Mouse (Mus musculus) left cerebral cortex, adult 2 months (tissue): ENCODE measurements around the gene Lbx1. TPM values are rescaled to one million over a fixed set of nuclear protein-coding genes. Genes with fewer than 3 reads are reported as not detected.

ENCODE experiments used
- DNase-seq, 2 experiments: peaks; one replicate each; pipeline ENCODE4 v3.0.0; 2021 to 2022; ENCODE audit warnings: low spot score in 2 of 2, mixed read lengths in 1 of 2; ENCODE audit errors: extremely low spot score in 1 of 2
- H3K27ac ChIP-seq: fragments of 200-600 bp; 2 replicates; pipeline ENCODE4 v1.8.1; 2022
- H3K4me3 ChIP-seq: fragments of 200-600 bp; 2 replicates; pipeline ENCODE4 v1.8.1; 2022
- CTCF ChIP-seq: fragments of 200-600 bp; IDR thresholded peaks from 2 replicates; pipeline ENCODE4 v1.8.1; 2022; ENCODE audit warnings: antibody characterized with exemption, mild to moderate bottlenecking, moderate library complexity
- intact Hi-C: fragments of 180-260 bp; cut with DNase I; formaldehyde crosslinking; loops from one replicate; pipeline ENCODE4 v1.15.1; 2025
- total RNA-seq, 2 experiments: library from RNA; stranded (reverse); gene quantifications; 2 replicates each; pipeline ENCODE4 v1.2.3; 2021

Lbx1 gene
- total RNA-seq, 2 experiments from 2014 or later = not detected

- DNase-seq = no peak
- intact Hi-C loops = no loop called here
- Histone ChIP-seq H3K4me3 (no peak overlapping the region), H3K27ac (no peak overlapping the region)
- no peak for TF ChIP-seq CTCF
Observed at GRCm38 (mm10) chr19:45207662-45208437, 27.8 kb downstream of the Lbx1 start.

- no peak for TF ChIP-seq CTCF
- no peak for DNase-seq
- intact Hi-C loops = no loop called here
- no peak overlapping the region for H3K4me3 ChIP-seq
- no peak overlapping the region for H3K27ac ChIP-seq
Observed at GRCm38 (mm10) chr19:45207153-45207552, 28.5 kb downstream of the Lbx1 start.

GRCm38 (mm10) chr19:45205311-45206105, 30.1 kb downstream of the Lbx1 start:
- no peak for DNase-seq
- TF ChIP-seq CTCF = no peak
- H3K27ac ChIP-seq = no peak overlapping the region
- intact Hi-C loops = no loop called here
- no peak overlapping the region for H3K4me3 ChIP-seq

- intact Hi-C loops = no loop called here
- Histone ChIP-seq H3K4me3 (no peak overlapping the region), H3K27ac (no peak overlapping the region)
- no peak for DNase-seq
- no peak for TF ChIP-seq CTCF
Observed at GRCm38 (mm10) chr19:45196967-45197366, 38.6 kb downstream of the Lbx1 start.

GRCm38 (mm10) chr19:45194651-45195050, 41.0 kb downstream of the Lbx1 start:
- no peak for DNase-seq
- no peak overlapping the region for H3K4me3 ChIP-seq
- H3K27ac ChIP-seq = no peak overlapping the region
- TF ChIP-seq CTCF = no peak
- intact Hi-C loops = no loop called here

Other genes starting within 250 kb of the Lbx1 start
- 10 to 100 TPM; 19.4 to 24.4 TPM for gene Sema4g, start 246.7 kb downstream of the Lbx1 start, total RNA-seq
- 10 to 100 TPM; 12.9 to 14.8 TPM for gene Twnk, start 230.1 kb downstream of the Lbx1 start, total RNA-seq
- 10 to 100 TPM; 40.9 to 41.8 TPM for gene Mrpl43, start 229.4 kb downstream of the Lbx1 start, total RNA-seq
- 10 to 100 TPM; 36.5 to 39.1 TPM for gene Lzts2, start 221.4 kb downstream of the Lbx1 start, total RNA-seq
- gene Pdzd7, start 190.1 kb downstream of the Lbx1 start, total RNA-seq = 1 to 10 TPM; 5.2 to 6.1 TPM
- gene Sfxn3, start 188.3 kb downstream of the Lbx1 start, total RNA-seq = 100 to 1,000 TPM; 120 to 125 TPM
- 1 to 10 TPM; 4.3 to 5.5 TPM for gene Kazald1, start 160.6 kb downstream of the Lbx1 start, total RNA-seq
- not detected for gene Tlx1, start 85.1 kb downstream of the Lbx1 start, total RNA-seq
- gene Btrc, start 127.9 kb upstream of the Lbx1 start, total RNA-seq = 100 to 1,000 TPM in 1 of 2 experiments, 10 to 100 TPM in 1; 99.6 to 113 TPM